Mouse (Mus musculus) liver, adult 2 months (tissue): ENCODE data around the gene Pcnx3.

Source experiments
- CTCF ChIP-seq: fragments of 200-500 bp; IDR thresholded peaks from 2 replicates; pipeline ENCODE4 v1.5.1; 2011; ENCODE audit warnings: low read depth, low read length, control low read depth
- POLR2A ChIP-seq: fragments of 200-500 bp; IDR thresholded peaks from 2 replicates; pipeline ENCODE4 v1.6.1; 2011; ENCODE audit warnings: low read length, control low read depth; ENCODE audit not compliant: insufficient read depth; ENCODE audit errors: extremely low read depth

- TF ChIP-seq CTCF = no peak
- TF ChIP-seq POLR2A = 0 out of 2 replicates have a peak, but pooled peaks have one; percentile 30
Measured at GRCm38 (mm10) chr19:5688200-5689087, at the start of gene Pcnx3, which contains the start of gene Map3k11.
